Mouse (Mus musculus) adrenal gland, postnatal 36 days (tissue): ENCODE measurements around the gene Prdm16. TPM values are rescaled to one million over a fixed set of nuclear protein-coding genes. Genes with fewer than 3 reads are reported as not detected.

Source experiments
- DNase-seq, 2 experiments: peaks; one replicate each; pipeline ENCODE4 v3.0.0; 2021; ENCODE audit warnings: mixed read lengths in 1 of 2
- total RNA-seq, 2 experiments: library from RNA; stranded (reverse); gene quantifications; 2 replicates each; pipeline ENCODE4 v1.2.3; 2021

Prdm16 gene
- total RNA-seq, 2 experiments from 2014 or later: 4.2 to 6.4 TPM

DNA sequence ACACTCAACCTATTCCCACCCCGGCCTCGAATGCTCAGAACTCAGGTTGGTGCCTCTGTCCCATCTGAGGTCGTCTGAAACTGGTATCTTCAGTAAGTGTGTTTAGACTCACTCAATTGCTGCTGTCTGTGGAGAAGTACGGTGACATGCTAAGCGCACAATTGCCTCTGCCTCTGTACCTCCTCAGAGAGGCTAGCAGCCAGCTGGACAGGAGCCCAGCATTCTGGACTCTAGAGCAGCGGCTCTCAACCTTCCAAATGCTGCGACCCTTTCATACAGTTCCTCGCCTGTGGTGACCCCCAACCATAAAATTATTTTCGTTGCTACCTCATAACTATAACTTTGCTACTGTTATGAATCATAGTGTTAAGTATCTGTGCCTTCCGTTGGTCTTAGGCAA is 34.3 kb downstream of the Prdm16 start:
- peak in 1 of 2 experiments; percentile 43 for DNase-seq

DNA sequence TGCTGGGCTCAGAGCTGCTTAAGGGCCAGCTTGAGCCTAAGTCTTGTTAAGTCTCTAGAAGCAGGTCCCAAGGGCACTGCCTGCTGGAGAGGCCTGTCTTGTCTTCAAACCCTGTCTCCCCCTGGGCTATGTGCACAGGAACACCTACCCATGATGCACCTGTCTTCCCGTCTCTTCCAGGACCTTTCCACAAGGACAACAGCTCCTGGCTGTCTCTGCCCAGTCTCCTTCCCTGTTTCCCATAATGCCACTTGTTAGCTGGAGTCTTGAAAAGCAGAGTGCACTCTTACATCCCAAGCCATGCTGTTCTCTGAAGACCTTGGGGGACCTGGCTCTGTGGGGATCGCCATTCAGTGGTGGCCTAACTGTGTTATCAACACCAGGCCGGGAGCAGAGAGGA is 35.7 kb downstream of the Prdm16 start:
- no peak for DNase-seq

DNA sequence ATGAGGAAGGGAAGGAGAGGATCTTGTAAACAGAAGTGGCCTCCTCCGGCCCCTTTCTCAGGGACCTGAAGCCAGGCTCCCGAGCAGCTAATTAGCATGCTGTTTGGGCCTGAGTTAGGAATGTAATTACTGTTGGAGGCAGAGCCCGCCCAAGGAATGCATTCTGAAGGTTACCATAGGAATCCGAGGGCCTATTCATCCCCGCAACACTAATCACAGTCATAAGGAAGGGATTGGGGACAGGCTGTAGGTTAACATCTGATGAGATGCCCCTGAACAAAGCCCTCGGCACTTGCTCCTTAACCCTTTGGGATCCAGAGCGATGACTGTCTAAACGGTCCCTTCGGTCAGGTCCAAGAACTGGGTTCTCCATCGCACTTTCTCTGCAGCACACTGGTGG is 36.7 kb downstream of the Prdm16 start:
- no peak for DNase-seq

DNA sequence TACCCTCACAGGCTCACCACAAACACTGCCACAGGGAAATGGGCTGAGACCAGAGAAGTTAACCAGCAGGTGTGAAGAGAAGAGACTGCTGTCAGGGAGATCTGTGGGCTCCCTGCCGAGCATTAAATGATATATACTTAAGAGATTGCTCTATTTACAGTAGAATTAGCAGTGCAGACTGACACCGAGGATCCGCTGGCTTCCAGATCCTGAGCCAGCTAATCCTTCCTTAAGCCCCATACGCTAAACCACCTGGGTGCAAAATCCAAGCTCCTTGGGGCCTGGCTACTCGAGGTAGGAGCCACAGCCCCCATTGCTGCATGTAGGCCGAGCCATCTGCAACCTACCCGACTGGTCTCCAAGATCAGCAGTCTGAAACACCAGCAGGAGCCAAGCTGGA is 38.3 kb downstream of the Prdm16 start:
- no peak for DNase-seq

DNA sequence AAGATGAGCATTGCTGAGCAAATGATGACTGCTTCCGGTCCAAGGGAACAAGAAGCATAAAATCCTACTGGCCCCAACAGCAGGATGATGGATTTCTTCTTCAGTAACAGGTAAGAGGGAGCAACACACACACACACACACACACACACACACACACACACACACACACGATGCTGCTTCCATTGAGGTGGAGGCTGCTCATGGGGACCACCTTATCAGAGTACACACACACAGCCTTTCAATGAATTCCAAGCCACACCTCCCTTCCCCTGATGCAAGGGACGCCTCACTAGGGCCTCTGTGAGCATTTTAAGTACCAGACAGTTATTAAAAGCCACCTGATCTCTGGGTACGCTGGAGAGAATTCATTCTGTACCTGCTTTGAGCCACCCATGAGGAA is 39.9 kb downstream of the Prdm16 start:
- DNase-seq: no peak

DNA sequence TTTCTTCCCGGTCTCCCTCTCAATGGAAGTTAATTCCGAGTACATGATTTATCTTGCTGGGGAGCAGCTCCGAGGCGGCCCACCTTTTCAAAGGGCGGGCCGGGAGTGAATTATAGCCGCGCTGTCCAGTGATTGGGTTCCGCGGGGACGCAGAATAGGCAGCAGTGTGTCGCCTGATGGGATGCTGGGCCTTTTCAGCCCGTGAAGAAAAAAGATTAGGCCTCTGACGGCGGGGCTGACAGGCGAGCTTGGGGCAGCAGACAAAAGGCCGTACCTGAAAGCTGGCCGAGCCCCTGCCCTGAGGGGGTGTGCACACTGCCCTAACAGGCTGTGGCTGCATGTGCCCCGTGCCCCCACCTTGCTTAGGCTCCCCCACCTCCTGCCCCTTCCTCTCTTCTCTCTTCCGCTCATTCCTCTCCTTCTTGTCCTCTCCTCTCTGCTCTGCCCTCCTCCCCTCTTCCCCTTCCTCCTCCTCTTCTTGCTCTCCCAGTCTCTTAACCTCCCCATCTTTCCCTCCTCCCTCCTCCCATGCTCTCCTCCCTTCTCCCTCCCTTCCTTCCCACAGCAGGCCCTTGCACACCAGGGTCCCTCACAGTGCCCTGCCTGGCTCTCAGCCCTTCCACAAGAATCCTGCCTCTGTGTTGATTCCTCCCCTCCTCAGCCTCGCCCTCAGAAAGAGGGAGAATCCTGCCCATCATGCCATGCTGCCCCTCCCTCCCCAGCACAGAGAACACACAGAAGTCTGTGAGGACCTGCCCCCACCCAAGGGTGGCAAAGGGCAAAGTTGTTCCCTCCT is 41.7 kb downstream of the Prdm16 start:
- DNase-seq: no peak

DNA sequence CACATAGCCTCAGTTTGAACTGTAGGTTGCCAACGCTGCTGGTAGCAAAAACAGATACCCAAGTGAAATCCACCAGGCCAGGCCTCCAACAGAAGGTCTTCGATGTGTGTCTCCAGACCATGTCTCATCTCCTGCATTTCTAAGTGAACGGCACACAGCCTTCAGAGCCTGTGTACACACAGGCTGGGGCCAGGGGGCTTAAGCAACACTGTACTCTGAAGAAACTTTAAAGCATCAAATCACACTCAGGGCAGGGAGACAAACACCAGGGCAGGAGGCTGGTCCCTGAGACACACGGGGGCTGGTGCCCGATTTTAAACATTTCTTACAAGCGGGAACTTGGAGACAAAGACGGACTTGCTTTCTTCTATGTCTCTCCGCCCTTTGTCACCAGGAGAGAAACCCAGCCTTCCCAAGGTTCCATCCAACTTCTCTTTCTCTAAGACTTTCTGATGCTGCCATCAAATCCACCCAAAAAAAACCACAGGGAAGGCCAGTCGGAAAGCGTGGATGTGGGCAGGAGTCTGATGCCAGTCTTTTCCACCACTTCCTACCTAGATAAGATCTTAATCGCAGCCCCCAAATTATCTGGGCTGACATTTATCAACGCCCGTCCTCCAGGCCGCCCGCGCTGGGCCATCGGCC is 42.4 kb downstream of the Prdm16 start:
- no peak for DNase-seq

DNA sequence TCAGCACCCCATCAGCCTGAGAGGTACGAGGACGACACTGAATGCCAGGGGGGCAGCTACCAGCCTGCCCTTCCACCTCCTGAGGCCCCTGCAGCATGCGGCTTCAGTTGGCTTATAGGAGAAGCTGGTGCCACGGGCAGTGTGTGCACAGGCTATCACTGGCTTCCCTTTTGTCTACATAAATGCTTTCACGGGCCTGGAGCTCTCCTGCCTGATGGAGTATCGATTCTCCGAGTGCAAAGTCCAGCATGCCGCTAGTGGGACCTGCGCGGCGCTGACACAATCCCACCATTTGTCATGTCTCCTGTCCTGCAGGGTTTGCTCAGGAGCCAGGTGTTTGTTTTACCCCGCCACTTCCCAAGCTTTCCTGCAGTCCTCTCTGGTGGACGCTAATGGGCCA is 44.1 kb downstream of the Prdm16 start:
- DNase-seq: no peak

DNA sequence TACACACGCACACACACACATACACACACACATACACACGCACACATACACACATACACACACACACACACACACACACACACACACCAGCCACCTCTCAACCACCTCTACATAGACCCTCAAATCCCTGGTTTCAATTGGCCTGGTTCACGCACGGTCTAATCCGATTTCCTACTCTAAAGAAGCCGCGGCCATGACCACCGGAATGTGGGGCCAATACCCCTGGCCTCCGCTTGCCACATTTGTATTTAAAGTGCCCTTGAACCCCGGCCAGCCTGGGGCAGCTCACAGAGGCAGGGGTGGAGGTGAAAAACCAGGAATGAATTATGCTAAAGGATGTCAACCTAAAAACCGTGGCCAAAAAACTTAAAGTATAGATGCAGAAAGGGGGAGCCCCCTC is 45.8 kb downstream of the Prdm16 start:
- DNase-seq: no peak

DNA sequence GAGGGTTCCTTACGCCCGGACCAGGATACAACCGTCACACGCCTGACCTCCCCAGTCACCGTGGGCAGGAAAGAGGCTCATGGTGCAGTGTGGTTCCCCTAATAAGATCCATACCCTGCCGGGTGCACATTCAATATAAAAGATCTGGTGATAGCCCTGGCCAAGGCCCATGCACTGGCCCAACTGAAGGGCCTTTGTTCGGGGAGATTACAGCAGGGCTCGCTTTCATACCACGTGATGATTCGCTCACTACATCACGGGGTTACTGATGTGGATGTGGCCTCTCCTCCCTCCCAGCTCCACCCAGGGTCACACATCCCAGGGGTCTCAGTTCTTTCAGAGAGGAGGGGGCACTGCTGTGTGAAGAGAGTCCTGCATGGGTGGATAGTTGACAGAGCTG is 50.3 kb downstream of the Prdm16 start:
- DNase-seq: no peak

DNA sequence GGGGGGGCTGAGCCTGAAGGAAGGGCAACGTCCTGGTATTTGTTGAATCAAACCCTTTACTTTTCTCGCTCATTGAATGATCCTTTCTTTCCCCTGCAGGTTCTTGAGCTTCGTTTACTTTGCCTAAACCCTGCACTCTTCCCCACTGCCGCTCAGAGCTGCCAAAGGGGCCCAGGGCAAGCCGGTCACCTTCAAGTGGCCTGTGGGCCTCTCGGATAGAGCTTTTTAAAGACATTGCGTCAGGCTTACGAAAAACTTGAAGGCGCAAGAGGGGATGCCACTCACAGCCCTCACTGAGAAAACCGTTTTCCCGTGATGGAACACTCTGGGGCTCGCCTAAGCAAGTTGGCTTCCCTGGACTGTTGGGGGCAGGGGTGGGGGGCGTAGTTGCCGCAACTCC is 50.9 kb downstream of the Prdm16 start:
- DNase-seq: no peak

DNA sequence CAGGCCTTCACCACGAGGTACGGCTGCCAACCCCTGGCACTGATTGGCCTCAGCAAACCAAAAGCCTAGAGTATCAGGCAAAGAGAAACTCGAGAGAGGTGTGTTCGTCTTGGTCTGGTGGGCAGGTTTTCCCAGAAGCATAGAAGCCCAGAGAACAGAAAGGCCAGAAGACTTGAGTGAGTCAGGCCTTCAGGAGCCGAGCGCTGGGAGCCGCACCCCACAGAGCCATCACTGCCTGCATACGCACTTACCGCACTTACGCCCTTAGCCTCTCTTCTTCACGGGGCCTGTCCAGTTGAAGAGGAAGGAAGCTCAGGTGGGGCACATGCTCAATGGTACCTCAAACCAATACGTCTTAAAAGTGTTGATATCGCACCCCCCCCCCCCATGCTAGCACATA is 53.0 kb downstream of the Prdm16 start:
- DNase-seq: no peak

DNA sequence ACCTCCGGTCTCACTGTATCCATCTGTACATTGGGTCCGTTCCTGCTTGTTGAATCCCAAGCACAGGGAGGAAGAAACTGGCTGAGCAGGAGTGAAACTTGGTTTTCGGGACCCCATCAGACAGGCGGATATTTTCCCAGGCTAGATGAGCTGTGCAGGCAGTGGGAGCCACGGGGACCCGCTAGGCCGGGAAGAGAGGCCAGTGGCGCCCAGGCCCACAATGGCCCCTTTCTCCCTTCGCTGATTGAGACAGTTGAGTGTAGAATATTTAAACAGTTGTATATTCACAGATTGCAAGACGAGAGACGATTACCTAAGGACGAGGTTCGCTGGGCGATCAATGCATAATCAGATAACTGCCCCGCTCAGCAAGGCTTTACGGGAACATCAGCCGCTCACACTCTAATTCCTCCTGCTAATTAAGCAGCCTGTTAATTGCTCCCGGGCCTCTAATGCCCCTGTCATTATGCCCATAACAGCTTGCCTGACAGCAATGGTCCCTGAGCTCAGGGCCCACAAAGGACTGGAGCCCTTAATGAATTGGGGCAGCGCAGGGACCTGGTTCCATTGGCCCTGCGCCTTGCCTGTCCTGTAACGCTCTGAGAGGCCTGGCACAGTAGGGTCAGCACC is 54.0 kb downstream of the Prdm16 start:
- DNase-seq: no peak

DNA sequence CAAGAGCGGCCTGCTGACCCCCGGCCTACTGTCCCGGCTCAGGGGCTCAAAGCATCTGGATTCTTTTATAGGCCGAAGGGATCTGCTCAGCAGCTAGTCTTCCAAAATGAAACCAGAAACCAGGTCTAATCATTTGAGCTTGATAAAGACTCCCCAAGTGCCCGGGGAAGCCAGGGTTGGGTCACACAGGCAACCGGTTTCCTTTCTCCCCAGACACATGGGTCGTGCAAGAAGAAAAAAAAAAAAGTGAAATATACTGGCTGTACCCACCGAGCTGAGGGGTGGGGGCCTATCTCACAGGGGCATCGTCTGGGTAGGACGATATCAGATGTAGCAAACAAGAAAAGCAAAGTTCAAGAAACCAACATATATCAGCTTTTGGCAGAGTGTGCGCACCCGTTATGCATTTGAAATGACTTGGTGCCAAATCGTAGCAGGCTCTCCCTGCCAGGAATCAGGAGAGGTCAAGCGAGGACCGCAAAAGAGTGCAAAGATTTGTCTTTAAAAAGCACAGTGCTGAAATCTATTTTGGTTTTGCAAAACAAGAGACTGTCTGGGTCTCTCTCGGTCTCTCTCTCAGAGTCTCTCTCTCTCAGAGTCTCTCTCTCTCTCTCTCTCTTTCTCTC is 55.3 kb downstream of the Prdm16 start:
- peak in 1 of 2 experiments; percentile 19 for DNase-seq

DNA sequence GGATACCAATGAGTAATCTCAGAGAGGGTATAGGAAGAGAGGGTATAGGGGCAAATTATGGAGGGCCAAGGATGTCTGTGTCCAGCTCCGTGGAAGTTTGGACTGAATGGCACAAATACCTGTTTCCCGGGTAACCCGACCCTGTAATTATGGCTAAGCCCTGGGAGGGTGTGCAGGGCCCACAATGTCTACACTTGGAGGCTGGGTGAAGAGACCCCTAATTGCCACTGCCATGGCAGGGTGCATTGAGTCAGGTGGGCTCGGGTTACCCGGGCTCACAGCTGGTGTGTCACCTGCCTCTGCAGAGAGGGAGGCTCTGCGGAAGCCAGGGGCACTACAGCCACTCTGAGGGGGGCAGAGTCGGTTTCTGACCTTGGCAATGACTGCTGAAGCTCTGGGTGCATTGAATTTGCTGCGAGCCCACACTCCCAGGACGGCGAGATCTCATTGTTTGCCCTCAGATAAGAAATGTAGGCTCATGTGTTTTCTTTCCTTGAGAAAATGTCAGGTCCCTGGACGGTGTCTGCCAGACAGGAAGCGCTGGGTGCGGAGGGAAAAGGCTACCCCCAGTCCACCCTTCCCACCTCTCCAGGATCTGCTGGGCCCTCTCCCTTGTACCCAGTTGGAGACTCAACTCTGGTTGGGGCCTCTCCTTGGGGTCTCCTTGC is 62.3 kb downstream of the Prdm16 start:
- no peak for DNase-seq

DNA sequence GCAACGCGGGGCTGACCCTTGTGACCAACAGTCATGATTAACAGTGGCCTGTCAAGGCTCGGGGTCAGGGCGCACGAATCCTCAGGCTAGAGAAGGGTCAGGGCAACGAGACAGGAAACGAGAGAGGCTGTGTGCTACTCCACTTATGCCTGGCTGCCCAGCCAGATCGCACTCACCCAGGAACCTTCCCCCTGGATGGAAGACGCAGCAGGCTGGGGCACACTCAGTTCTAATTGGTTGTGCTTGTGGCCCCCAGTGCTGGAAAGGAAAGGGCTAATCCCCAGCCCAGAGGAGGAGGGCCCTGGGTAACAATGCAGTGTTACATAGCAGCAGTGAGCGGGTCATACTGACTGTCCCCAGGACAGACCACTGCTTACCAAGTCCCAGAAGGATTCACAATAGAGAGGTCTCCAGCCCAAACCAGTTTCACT is 66.2 kb downstream of the Prdm16 start:
- no peak for DNase-seq

DNA sequence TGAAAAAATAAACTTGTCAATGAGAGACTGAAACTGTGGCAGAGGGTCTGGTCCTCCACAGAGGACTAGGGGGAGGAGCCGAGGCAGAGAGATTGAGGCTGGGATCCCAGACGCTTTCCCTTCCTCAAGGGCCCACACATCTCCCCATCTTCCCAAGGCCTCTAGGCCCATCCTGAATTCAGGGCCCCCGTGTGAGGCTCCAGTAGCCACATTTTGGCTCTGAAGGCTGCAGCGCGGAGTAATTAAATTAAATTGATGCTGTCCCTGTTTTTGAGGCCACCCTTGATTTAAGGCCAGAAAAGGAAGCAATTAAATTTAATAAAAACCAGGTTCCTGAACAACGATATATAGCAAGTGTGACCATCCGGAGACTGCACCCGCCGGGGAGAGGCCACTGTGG is 66.8 kb downstream of the Prdm16 start:
- DNase-seq: no peak

DNA sequence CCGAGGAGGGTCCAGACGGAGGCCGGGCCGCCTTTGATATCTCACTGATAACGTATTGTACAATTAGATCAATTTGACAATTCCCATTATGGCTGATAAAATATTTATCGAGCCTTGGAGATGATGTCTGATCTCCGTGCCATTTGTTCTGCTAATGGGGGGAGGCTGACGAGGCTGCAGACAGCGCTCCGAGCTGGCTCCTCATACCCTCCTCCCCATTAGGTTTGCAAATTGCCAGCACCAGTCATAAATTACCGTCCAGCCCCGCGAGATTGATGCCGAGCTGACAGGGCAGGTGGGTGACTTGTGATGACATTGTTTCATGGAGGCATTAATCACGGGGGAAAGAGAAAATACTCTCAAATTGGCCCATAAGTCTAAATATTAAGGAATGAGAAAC is 67.9 kb downstream of the Prdm16 start:
- no peak for DNase-seq

DNA sequence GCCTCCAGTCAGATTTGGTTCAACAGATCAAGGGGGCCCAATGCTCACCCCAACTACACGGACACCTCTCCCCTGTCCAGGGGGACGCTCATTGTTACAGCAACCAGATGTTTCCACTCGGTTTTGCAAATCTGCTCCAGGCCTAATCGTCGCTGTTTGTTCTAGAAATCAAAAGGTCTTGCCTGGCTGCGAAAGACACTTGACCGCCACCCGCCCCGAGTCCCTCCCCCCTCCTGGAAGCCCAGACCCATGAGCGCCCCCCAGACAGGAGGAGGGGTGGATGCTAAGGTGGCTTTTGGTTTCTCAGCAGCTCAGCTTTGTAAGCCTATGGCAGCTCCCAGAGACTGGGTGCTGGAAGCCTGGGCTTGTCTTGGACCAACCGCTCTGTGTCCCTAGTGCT is 68.7 kb downstream of the Prdm16 start:
- no peak for DNase-seq

DNA sequence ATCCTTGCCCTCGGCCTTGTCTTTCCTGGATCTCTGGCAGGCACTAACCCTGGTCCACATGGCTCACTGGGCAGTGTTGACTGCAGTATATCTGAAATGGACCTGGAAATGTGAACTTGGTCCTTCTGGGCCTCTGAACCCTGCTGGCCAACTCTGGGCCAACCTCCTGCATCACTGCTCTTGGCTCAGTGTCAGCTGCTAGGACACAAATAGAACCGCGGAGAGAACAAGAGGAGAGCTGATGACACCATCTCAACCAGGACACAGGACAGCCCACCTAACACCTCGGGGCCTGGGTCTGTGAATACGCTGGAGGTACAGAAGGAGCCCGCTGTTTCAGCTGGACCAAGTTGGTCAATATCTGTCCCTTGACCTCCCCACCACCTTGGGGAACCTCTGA is 73.5 kb downstream of the Prdm16 start:
- no peak for DNase-seq

DNA sequence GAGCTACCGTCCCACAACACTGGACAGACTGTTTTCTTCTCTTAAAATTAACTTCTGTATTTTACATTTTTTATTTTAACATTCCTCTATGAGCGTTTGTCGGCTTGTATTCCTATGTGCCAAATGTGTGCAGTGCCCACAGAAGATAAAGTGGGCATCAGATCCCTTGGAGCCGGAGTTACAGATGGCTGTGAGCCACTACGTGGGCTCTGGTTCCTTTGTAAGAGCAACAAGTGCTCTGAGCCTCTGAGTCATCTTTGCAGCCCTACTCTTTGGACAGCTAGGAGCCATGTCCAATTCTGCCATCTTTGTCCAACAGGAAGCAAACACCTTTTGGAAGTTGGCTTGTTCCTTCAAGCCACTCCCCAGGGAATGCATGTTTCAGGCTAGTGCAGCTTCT is 78.6 kb downstream of the Prdm16 start:
- no peak for DNase-seq

DNA sequence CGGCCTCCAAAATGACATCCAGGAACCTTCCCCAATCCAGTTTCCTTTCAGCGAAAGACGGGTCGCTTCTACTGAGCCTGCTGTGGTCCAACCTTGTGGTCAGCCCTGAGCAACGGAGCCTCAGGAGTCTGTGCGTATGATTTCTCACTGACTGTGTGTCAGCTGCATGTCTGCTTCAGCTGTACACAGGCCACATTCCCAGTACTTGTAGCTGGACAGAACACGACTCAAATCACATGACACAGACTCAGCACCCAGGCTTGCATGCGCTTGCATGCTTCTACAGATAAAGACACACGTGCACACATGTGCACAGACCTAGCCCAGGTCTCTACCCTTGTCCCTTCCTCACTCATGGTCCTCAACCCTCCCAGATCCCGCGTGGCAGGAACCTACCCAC is 79.5 kb downstream of the Prdm16 start:
- DNase-seq: no peak

DNA sequence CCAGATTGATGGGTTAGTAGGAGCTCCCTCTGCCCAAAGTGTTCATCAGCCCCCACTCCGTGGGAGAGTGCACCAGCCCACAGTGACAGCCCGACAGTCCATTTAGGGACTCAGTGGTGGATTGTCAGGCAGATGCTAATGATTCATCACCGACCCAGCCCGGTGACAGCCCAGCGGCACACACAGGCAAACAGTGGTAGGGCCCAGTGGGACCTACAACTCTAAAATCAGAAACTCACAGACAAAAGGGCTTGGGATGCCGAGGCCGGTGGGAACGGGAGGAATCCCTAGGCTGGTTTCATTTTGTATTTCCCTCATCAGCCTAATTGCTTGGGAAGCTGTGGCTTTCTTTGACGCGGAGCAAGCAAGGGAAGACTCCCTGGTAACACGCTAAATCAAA is 80.3 kb downstream of the Prdm16 start:
- DNase-seq: no peak
